Comparison of ENCODE assay signal across 14 mouse cellular contexts in genomic region chr11:107993792-107994191, GRCm38 (mm10).
DNase-seq lines count a peak whose midpoint lies in the region; ATAC-seq and TF ChIP-seq lines count a peak whose summit lies in the region.
"Had no signal": no experiment of that assay in that cellular context is flagged by ENCODE, and none has a peak within 500 bp of the region (broad histone marks: within the 10 kb centered on the region; RNA-seq: fewer than 3 reads in every experiment).

No protein-coding gene starts in this region.

- H3K4me2 ChIP-seq in kidney, embryonic 14.5 days (replicated peaks; ENCODE audit: low read depth, low read length): no peak overlapping the region
- H3K4me2 ChIP-seq in forebrain, embryonic 13.5 days: no peak overlapping the region
- H3K4me2 ChIP-seq: embryonic facial prominence, embryonic 12.5 days had no signal

- no peak overlapping the region for H3K4me3 ChIP-seq in heart, embryonic 10.5 days
- peak overlapping the region; percentile 79 for H3K4me3 ChIP-seq in testis, adult 2 months (ENCODE audit: control insufficient read depth, low read depth, low read length)
- H3K4me3 ChIP-seq in ES-Bruce4 (ENCODE audit: low read depth, low read length): no peak overlapping the region
- H3K4me3 ChIP-seq in kidney, embryonic 14.5 days (ENCODE audit: low read length): no peak overlapping the region
- no peak overlapping the region for H3K4me3 ChIP-seq in forebrain, embryonic 13.5 days
- H3K4me3 ChIP-seq: embryonic facial prominence, embryonic 10.5 days; embryonic facial prominence, embryonic 12.5 days had no signal

- peak; percentile 73; the same call in 1 of the 2 replicates for TF ChIP-seq POLR2A in testis, adult 2 months (IDR thresholded peaks at IDR 0.05; ENCODE audit: control insufficient read depth, low read depth, low read length)
- no peak for TF ChIP-seq POLR2A in ES-Bruce4 (IDR thresholded peaks at IDR 0.05; ENCODE audit: insufficient read depth, low read length)

- H3K27me3 ChIP-seq in heart, embryonic 10.5 days (ENCODE audit: insufficient read depth, poor library complexity, severe bottlenecking): no peaks in the 10 kb centered on the region
- no peaks in the 10 kb centered on the region for H3K27me3 ChIP-seq in testis, adult 2 months (ENCODE audit: control insufficient read depth, insufficient read depth, low read length)
- H3K27me3 ChIP-seq in ES-Bruce4 (ENCODE audit: control insufficient read depth, insufficient read depth, low read length, poor library complexity, severe bottlenecking): no peaks in the 10 kb centered on the region
- H3K27me3 ChIP-seq in kidney, embryonic 14.5 days (ENCODE audit: control insufficient read depth, insufficient read depth, low read length): no peaks in the 10 kb centered on the region
- H3K27me3 ChIP-seq in forebrain, embryonic 13.5 days: no peaks in the 10 kb centered on the region
- H3K27me3 ChIP-seq: CH12.LX; embryonic facial prominence, embryonic 12.5 days; Patski had no signal

- peaks cover 33% of the 10 kb centered on the region for H3K4me1 ChIP-seq in heart, embryonic 10.5 days
- H3K4me1 ChIP-seq in testis, adult 2 months (ENCODE audit: control insufficient read depth, insufficient read depth, low read length): peaks cover 25% of the 10 kb centered on the region
- H3K4me1 ChIP-seq in ES-Bruce4 (ENCODE audit: control insufficient read depth, insufficient read depth, low read length): peaks cover 3% of the 10 kb centered on the region
- H3K4me1 ChIP-seq in kidney, embryonic 14.5 days (ENCODE audit: control insufficient read depth, insufficient read depth, low read length): no peaks in the 10 kb centered on the region
- H3K4me1 ChIP-seq in forebrain, embryonic 13.5 days: peaks cover 6% of the 10 kb centered on the region; the same call in 1 of the 2 replicates
- H3K4me1 ChIP-seq: embryonic facial prominence, embryonic 12.5 days had no signal

- TF ChIP-seq CTCF in testis, adult 2 months (IDR thresholded peaks at IDR 0.05; ENCODE audit: control insufficient read depth, insufficient read depth, insufficient replicate concordance, low read depth, low read length): no peak
- TF ChIP-seq CTCF in ES-Bruce4 (IDR thresholded peaks at IDR 0.05; ENCODE audit: low read depth, low read length): no peak

- H3K27ac ChIP-seq in heart, embryonic 10.5 days: peak overlapping the region; percentile 25; the same call in 1 of the 2 replicates
- peak overlapping the region; percentile 99 for H3K27ac ChIP-seq in testis, adult 2 months (ENCODE audit: control insufficient read depth, insufficient read depth, low read depth, low read length)
- no peak overlapping the region for H3K27ac ChIP-seq in ES-Bruce4 (ENCODE audit: insufficient read depth, low read length)
- no peak overlapping the region for H3K27ac ChIP-seq in kidney, embryonic 14.5 days (ENCODE audit: low read depth, low read length)
- H3K27ac ChIP-seq in forebrain, embryonic 13.5 days: no peak overlapping the region
- H3K27ac ChIP-seq: embryonic facial prominence, embryonic 12.5 days had no signal

- 78% methylated on average over 3 of the region's 3 CpGs for WGBS in heart, embryonic 10.5 days
- 84% methylated on average over 3 of the region's 3 CpGs for WGBS in kidney, embryonic 14.5 days
- 75% methylated on average over 3 of the region's 3 CpGs for WGBS in forebrain, embryonic 13.5 days

- no peaks in the 10 kb centered on the region for H3K36me3 ChIP-seq in heart, embryonic 10.5 days
- H3K36me3 ChIP-seq in testis, adult 2 months (ENCODE audit: control insufficient read depth, insufficient read depth, low read length): peaks cover 5% of the 10 kb centered on the region
- no peaks in the 10 kb centered on the region for H3K36me3 ChIP-seq in ES-Bruce4 (ENCODE audit: control insufficient read depth, insufficient read depth, low read length, poor library complexity, severe bottlenecking)
- H3K36me3 ChIP-seq in kidney, embryonic 14.5 days (ENCODE audit: control insufficient read depth, insufficient read depth, low read length): no peaks in the 10 kb centered on the region
- H3K36me3 ChIP-seq in forebrain, embryonic 13.5 days (ENCODE audit: poor library complexity, severe bottlenecking): no peaks in the 10 kb centered on the region
- H3K36me3 ChIP-seq: embryonic facial prominence, embryonic 10.5 days; embryonic facial prominence, embryonic 12.5 days; G1E had no signal

- H3K9ac ChIP-seq in ES-Bruce4 (ENCODE audit: low read depth, poor library complexity, severe bottlenecking): peak overlapping the region; percentile 31
- no peak overlapping the region for H3K9ac ChIP-seq in kidney, embryonic 14.5 days (ENCODE audit: low read depth, low read length)
- no peak overlapping the region for H3K9ac ChIP-seq in forebrain, embryonic 13.5 days
- H3K9ac ChIP-seq: embryonic facial prominence, embryonic 12.5 days had no signal

- no peak for DNase-seq in heart, embryonic 10.5 days (ENCODE audit: low spot score)
- DNase-seq in heart, adult 8-10 months (ENCODE audit: low spot score): no peak
- DNase-seq in testis, postnatal 10 days (ENCODE audit: low spot score): no peak
- peak; percentile 37 for DNase-seq in ZHBTc4 (ENCODE audit: low read depth, low spot score)

- H3K9me3 ChIP-seq in heart, embryonic 10.5 days: no peaks in the 10 kb centered on the region
- no peaks in the 10 kb centered on the region for H3K9me3 ChIP-seq in ES-Bruce4 (replicated peaks; ENCODE audit: control insufficient read depth, insufficient read depth, low read length, poor library complexity, severe bottlenecking)
- H3K9me3 ChIP-seq in kidney, embryonic 14.5 days (ENCODE audit: control insufficient read depth, low read length): no peaks in the 10 kb centered on the region
- H3K9me3 ChIP-seq in forebrain, embryonic 13.5 days (replicated peaks): no peaks in the 10 kb centered on the region
- H3K9me3 ChIP-seq: embryonic facial prominence, embryonic 10.5 days; embryonic facial prominence, embryonic 12.5 days had no signal

- ATAC-seq in kidney, embryonic 14.5 days (ENCODE audit: low FRiP score, low TSS enrichment): no peak
- ATAC-seq in forebrain, embryonic 13.5 days: no peak
- ATAC-seq: CD4-positive, CD25-positive, alpha-beta regulatory T cell, adult 4 months; Patski had no signal

- no peak for TF ChIP-seq EP300 in ES-Bruce4 (IDR thresholded peaks at IDR 0.05; ENCODE audit: insufficient read depth, low read depth, low read length)

Comparison
In these comparisons a context has a peak if more than half of its experiments do, and no peak if none do; other contexts are left out.
1. H3K27ac ChIP-seq: peak in heart, embryonic 10.5 days (single experiment) and testis, adult 2 months (single experiment); none in ES-Bruce4 (single experiment), kidney, embryonic 14.5 days (single experiment) and forebrain, embryonic 13.5 days (single experiment).